Mouse (Mus musculus) small intestine, adult 2 months (tissue): ENCODE data around the gene Acacb.

Experiments used
- CTCF ChIP-seq: fragments of 200-500 bp; IDR thresholded peaks from 2 replicates; pipeline ENCODE4 v1.5.1; 2012; ENCODE audit warnings: low read depth, mild to moderate bottlenecking, control low read depth, inconsistent platforms, low read length, moderate library complexity, mixed read lengths; ENCODE audit not compliant: insufficient replicate concordance, insufficient read length; ENCODE audit errors: extremely low read depth
- POLR2A ChIP-seq: fragments of 200-500 bp; IDR thresholded peaks from 2 replicates; pipeline ENCODE4 v1.6.1; 2012; ENCODE audit warnings: low read depth, mild to moderate bottlenecking, control low read depth, inconsistent platforms, low read length, moderate library complexity

DNA sequence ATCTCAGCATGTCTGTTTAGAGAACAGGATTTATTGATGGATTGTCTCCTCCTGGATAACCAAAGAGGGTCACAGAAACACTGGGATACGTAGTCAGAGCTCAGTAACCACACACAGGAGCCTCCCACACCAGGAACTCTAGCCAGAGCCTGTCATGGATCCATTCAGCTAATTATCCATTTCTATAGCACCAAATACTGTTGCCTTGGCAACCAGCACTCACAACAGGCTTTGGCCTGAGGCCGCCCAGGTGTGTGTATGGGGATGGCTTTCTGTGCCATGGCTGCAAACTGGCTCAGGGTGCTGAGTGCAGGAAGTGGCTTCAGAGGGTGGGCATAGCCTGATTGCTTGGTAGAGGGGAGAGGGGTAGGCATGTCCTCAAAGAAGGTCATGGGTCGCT, 143.7 kb downstream of the Acacb start:
- TF ChIP-seq POLR2A, result no peak
- TF ChIP-seq CTCF, result no peak
